Mouse (Mus musculus) stomach, postnatal 0 days (tissue): ENCODE results near the gene Ass1.

Experiments
- CTCF ChIP-seq: IDR thresholded peaks from 2 replicates; pipeline ENCODE4 v1.5.1; 2016; ENCODE audit warnings: antibody characterized with exemption, low read depth, mild to moderate bottlenecking, moderate library complexity
- EP300 ChIP-seq: optimal IDR thresholded peaks from 2 replicates; pipeline ENCODE3; 2016; ENCODE audit warnings: antibody characterized with exemption

DNA sequence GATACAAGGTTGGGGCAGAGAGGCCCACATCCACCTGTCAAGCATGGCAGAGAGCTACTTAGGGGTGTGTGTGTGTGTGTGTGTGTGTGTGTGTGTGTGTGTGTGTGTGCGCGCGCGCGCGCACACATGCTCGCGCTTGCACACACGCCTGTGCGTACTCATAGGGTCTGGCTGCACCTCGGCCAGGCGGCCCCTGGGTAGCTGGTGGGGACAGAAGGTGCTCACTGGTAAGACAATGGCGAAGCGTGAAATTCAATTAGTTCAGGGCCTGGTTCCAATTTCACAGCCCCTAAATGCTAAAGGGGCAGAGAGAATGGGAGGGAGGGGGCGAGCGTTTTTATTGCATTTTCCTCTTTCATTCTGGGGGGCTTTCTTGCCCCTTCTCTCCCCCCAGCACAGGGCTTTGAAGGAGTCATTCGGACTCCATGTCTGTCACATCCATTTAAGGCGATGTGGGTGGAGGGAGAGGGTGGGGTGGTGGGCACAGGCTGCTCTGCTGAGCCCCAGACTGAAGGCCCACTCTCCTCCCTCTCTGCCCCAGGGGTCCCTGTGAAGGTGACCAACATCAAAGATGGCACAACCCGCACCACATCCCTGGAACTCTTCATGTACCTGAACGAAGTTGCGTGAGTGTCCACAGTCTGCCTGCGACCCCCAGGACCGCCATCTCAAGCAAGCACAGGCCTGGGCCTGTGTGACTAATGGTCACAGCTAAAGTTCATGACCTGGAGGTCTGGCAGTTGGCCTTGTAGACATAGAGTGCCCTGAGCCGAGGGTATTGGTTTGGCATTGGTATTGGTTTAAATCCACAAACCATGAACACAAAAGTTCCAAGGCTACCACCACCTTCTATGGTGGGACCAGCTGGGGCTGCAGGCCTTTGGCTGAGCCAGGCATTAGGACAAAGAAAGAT, 30.5 kb downstream of the Ass1 start:
- TF ChIP-seq CTCF = no peak
- no peak for TF ChIP-seq EP300
